Mouse (Mus musculus): Measurements from ENCODE around the gene Megf11. TPM values are rescaled to one million over a fixed set of nuclear protein-coding genes. Genes with fewer than 3 reads are reported as not detected.
"Not testable (repeated sequence)": the region's sequence is repeated elsewhere in the genome, so short reads cannot be mapped to it uniquely, and the experiment has no call there.

The Megf11 gene
- polyA plus RNA-seq, 2 experiments = 0.80 to 1.0 TPM

GRCm38 (mm10) chr9:64664612-64665011, 279.2 kb downstream of the Megf11 start:
- ATAC-seq (ENCODE audit: low FRiP score, low read depth) = no peak
- Histone ChIP-seq H3K36me3 (ENCODE audit: control insufficient read depth, insufficient read depth, low read length) (no peaks in the 10 kb centered on the region), H3K9ac (ENCODE audit: low read depth, low read length, severe bottlenecking) (no peak overlapping the region), H3K9me3 (ENCODE audit: control insufficient read depth, low read length) (no peaks in the 10 kb centered on the region), H3K27me3 (ENCODE audit: control insufficient read depth, insufficient read depth, low read length) (no peaks in the 10 kb centered on the region), H3K4me1 (ENCODE audit: control insufficient read depth, insufficient read depth, low read length) (no peaks in the 10 kb centered on the region), H3K27ac (replicated peaks; ENCODE audit: low read depth, low read length) (no peak overlapping the region), H3K4me3 (replicated peaks; ENCODE audit: low read length) (no peak overlapping the region), H3K4me2 (replicated peaks; ENCODE audit: low read depth, low read length, severe bottlenecking) (no peak overlapping the region)
- no peak for TF ChIP-seq POLR2A (IDR thresholded peaks at IDR 0.05; ENCODE audit: borderline replicate concordance, extremely low read depth, insufficient read depth, insufficient read length)
- 5% methylated on average over 1 of the region's 1 CpGs for WGBS
- no peak for DNase-seq (ENCODE audit: low spot score)

DNA sequence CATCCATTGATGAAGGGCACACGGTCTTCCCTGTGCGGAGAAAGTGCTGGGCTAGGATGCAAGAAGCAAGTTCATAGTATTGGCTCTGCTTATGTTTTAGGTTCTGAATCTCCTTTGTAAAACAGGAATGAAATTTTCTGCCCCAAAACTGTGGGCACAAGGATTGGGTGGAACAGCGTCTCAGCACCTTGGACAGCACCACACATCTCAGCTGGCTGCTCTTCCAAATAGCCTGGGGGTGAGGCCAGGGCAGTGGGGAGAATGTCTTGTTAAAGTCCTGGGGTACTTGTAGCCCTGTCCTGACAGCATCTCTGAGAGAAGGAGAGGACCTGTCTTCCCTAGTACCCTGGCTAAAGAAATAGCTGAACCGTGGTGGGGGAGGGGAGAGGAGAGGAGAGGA, 281.1 kb downstream of the Megf11 start:
- H3K9me3 ChIP-seq (ENCODE audit: control insufficient read depth, low read length) = no peaks in the 10 kb centered on the region
- H3K27ac ChIP-seq (replicated peaks; ENCODE audit: low read depth, low read length) = no peak overlapping the region
- H3K9ac ChIP-seq (ENCODE audit: low read depth, low read length, severe bottlenecking) = no peak overlapping the region
- no peak overlapping the region for H3K4me3 ChIP-seq (replicated peaks; ENCODE audit: low read length)
- no peaks in the 10 kb centered on the region for H3K36me3 ChIP-seq (ENCODE audit: control insufficient read depth, insufficient read depth, low read length)
- no peaks in the 10 kb centered on the region for H3K27me3 ChIP-seq (ENCODE audit: control insufficient read depth, insufficient read depth, low read length)
- H3K4me2 ChIP-seq (replicated peaks; ENCODE audit: low read depth, low read length, severe bottlenecking) = no peak overlapping the region
- no peaks in the 10 kb centered on the region for H3K4me1 ChIP-seq (ENCODE audit: control insufficient read depth, insufficient read depth, low read length)
- ATAC-seq (ENCODE audit: low FRiP score, low read depth) (no peak), DNase-seq (ENCODE audit: low spot score) (peak; percentile 73)
- no peak for TF ChIP-seq POLR2A (IDR thresholded peaks at IDR 0.05; ENCODE audit: borderline replicate concordance, extremely low read depth, insufficient read depth, insufficient read length)
- 28% methylated on average over 4 of the region's 4 CpGs for WGBS

DNA sequence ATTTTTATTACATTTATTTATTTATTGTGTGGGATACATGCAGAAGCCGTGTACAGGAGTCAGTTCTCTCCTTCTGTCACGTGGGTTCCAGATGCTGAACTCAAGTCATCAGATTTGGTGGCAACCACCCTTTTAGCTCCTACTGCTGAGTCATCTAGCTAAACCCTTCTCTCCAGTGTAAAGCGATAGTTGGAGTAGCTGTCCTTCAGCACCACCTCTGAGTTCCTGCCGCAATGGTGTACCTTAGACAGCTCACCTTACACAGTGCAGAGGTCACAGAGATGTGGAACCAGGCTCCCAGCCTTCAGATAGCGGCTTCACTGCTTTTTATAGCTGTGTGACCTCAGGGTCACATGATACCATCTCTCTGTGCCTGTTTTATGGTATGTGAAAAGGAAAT, 282.1 kb downstream of the Megf11 start:
- no peaks in the 10 kb centered on the region for H3K36me3 ChIP-seq (ENCODE audit: control insufficient read depth, insufficient read depth, low read length)
- DNase-seq (ENCODE audit: low spot score) = peak; percentile 78
- no peaks in the 10 kb centered on the region for H3K9me3 ChIP-seq (ENCODE audit: control insufficient read depth, low read length)
- H3K4me2 ChIP-seq (replicated peaks; ENCODE audit: low read depth, low read length, severe bottlenecking) = no peak overlapping the region
- no peaks in the 10 kb centered on the region for H3K27me3 ChIP-seq (ENCODE audit: control insufficient read depth, insufficient read depth, low read length)
- H3K4me3 ChIP-seq (replicated peaks; ENCODE audit: low read length) = no peak overlapping the region
- no peaks in the 10 kb centered on the region for H3K4me1 ChIP-seq (ENCODE audit: control insufficient read depth, insufficient read depth, low read length)
- no peak overlapping the region for H3K9ac ChIP-seq (ENCODE audit: low read depth, low read length, severe bottlenecking)
- no peak overlapping the region for H3K27ac ChIP-seq (replicated peaks; ENCODE audit: low read depth, low read length)
- ATAC-seq (ENCODE audit: low FRiP score, low read depth) = no peak
- 8% methylated on average over 5 of the region's 5 CpGs for WGBS
- TF ChIP-seq POLR2A (IDR thresholded peaks at IDR 0.05; ENCODE audit: borderline replicate concordance, extremely low read depth, insufficient read depth, insufficient read length) = no peak

GRCm38 (mm10) chr9:64668001-64668400, 282.6 kb downstream of the Megf11 start:
- TF ChIP-seq POLR2A (IDR thresholded peaks at IDR 0.05; ENCODE audit: borderline replicate concordance, extremely low read depth, insufficient read depth, insufficient read length) = no peak
- H3K9me3 ChIP-seq (ENCODE audit: control insufficient read depth, low read length) = no peaks in the 10 kb centered on the region
- ATAC-seq (ENCODE audit: low FRiP score, low read depth) = no peak
- H3K4me2 ChIP-seq (replicated peaks; ENCODE audit: low read depth, low read length, severe bottlenecking) = no peak overlapping the region
- H3K36me3 ChIP-seq (ENCODE audit: control insufficient read depth, insufficient read depth, low read length) = no peaks in the 10 kb centered on the region
- DNase-seq (ENCODE audit: low spot score) = no peak
- WGBS = 72% methylated on average over 2 of the region's 2 CpGs
- no peaks in the 10 kb centered on the region for H3K27me3 ChIP-seq (ENCODE audit: control insufficient read depth, insufficient read depth, low read length)
- no peak overlapping the region for H3K4me3 ChIP-seq (replicated peaks; ENCODE audit: low read length)
- H3K9ac ChIP-seq (ENCODE audit: low read depth, low read length, severe bottlenecking) = no peak overlapping the region
- no peaks in the 10 kb centered on the region for H3K4me1 ChIP-seq (ENCODE audit: control insufficient read depth, insufficient read depth, low read length)
- H3K27ac ChIP-seq (replicated peaks; ENCODE audit: low read depth, low read length) = no peak overlapping the region

DNA sequence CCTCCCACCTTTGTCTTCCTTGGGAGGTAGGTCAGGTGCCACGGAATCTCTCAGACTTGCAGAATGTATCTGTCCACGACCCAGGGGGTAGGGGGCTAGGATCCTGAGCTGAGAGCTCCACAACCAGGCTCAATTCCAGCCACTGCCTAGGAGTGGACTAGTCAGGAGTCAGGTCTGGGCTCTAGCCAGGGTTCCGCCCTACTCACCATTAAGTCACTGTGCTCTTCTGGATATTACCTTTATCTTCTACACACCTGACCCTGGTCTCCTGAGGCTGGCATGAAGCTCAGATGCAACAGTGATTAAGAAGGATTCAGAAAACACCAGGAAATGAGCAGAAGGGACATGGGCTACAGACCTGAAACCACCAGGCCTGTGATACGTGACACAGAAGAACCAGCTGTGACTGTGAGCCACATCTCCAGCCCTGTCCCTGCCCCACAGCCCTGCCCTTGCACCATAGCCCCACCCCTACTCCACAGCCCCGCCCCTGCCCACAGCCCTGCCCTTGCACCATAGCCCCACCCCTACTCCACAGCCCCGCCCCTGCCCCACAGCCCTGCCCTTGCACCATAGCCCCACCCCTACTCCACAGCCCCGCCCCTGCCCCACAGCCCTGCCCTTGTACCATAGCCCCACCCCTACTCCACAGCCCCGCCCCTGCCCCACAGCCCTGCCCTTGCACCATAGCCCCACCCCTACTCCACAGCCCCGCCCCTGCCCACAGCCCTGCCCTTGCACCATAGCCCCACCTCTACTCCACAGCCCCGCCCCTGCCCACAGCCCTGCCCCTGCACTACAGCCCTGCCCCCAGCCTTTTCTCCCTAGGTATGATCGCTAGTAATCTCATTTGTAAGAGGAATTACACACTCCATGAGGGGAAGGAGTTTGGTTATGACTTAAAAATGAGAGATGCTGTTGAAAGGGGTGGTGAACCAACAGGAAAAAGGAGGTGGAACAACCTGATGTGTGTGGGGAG, 286.2 kb downstream of the Megf11 start:
- not testable (repeated sequence) for DNase-seq (ENCODE audit: low spot score)

More for the DNA sequence above, 286.2 kb downstream of the Megf11 start:
- not testable (repeated sequence) for H3K4me1 ChIP-seq (ENCODE audit: control insufficient read depth, insufficient read depth, low read length); ATAC-seq (ENCODE audit: low FRiP score, low read depth); H3K4me2 ChIP-seq (replicated peaks; ENCODE audit: low read depth, low read length, severe bottlenecking); H3K4me3 ChIP-seq (replicated peaks; ENCODE audit: low read length); H3K36me3 ChIP-seq (ENCODE audit: control insufficient read depth, insufficient read depth, low read length); H3K27ac ChIP-seq (replicated peaks; ENCODE audit: low read depth, low read length); H3K9ac ChIP-seq (ENCODE audit: low read depth, low read length, severe bottlenecking); H3K9me3 ChIP-seq (ENCODE audit: control insufficient read depth, low read length); H3K27me3 ChIP-seq (ENCODE audit: control insufficient read depth, insufficient read depth, low read length)
- WGBS = 31% methylated on average over 7 of the region's 11 CpGs
